Mouse (Mus musculus): ENCODE measurements around the gene Hyou1.

- TF ChIP-seq POLR2A (IDR thresholded peaks at IDR 0.05; ENCODE audit: borderline replicate concordance, extremely low read depth, low read depth, low read length), result no peak
- TF ChIP-seq CTCF (IDR thresholded peaks at IDR 0.05; ENCODE audit: insufficient read depth, low read length), result no peak
Measured at GRCm38 (mm10) chr9:44418519-44419385, 39.5 kb downstream of the Hyou1 start, which contains the start of gene Ccdc84.

Data from lung, adult 2 months (tissue).